Mouse (Mus musculus) lung, embryonic 16.5 days (tissue): ENCODE results near the gene Txndc2. TPM values are rescaled to one million over a fixed set of nuclear protein-coding genes. Genes with fewer than 3 reads are reported as not detected.

Experiments used
- ATAC-seq: fragments of 200-750 bp; cut with Nextera tagmentation; 2 replicates; pipeline ENCODE4 v1.8.0; 2017; ENCODE audit warnings: low read depth, mild to moderate bottlenecking, moderate library complexity
- H3K27ac ChIP-seq: fragments of 300-500 bp; sonication (generic); 2 replicates; pipeline ENCODE4 v1.5.1; 2014; ENCODE audit warnings: mild to moderate bottlenecking, control low read depth, low read length
- H3K27me3 ChIP-seq: fragments of 300-500 bp; sonication (generic); 2 replicates; pipeline ENCODE4 v1.6.1; 2014; ENCODE audit warnings: low read depth, low read length, mixed read lengths; ENCODE audit not compliant: control insufficient read depth, insufficient read depth
- H3K36me3 ChIP-seq: fragments of 300-500 bp; sonication (generic); 2 replicates; pipeline ENCODE4 v1.6.1; 2014; ENCODE audit warnings: low read length; ENCODE audit not compliant: control insufficient read depth, insufficient read depth
- H3K4me1 ChIP-seq: fragments of 300-500 bp; sonication (generic); replicated peaks from 2 replicates; pipeline ENCODE4 v1.6.1; 2014; ENCODE audit warnings: low read length, mixed read lengths; ENCODE audit not compliant: control insufficient read depth, insufficient read depth
- H3K4me2 ChIP-seq: fragments of 300-500 bp; sonication (generic); 2 replicates; pipeline ENCODE4 v1.6.1; 2014; ENCODE audit warnings: low read depth, low read length, control low read depth
- H3K4me3 ChIP-seq: fragments of 300-500 bp; sonication (generic); 2 replicates; pipeline ENCODE4 v1.5.1; 2014; ENCODE audit warnings: mild to moderate bottlenecking, low read length, control low read depth
- H3K9ac ChIP-seq: fragments of 300-500 bp; sonication (generic); 2 replicates; pipeline ENCODE4 v1.6.1; 2014; ENCODE audit warnings: low read length, control low read depth
- H3K9me3 ChIP-seq: fragments of 300-500 bp; sonication (generic); 2 replicates; pipeline ENCODE4 v1.6.1; 2016; ENCODE audit warnings: low read length; ENCODE audit not compliant: control insufficient read depth
- WGBS: fragments of 180-500 bp; shearing (Covaris S2); extraction: QIAGEN DNeasy Blood & Tissue Kit; methylation state at CpG from one replicate; pipeline ENCODE4 v1.1.7; 2014; 5-methylcytosine and 5-hydroxymethylcytosine counted together
- polyA plus RNA-seq: library from polyadenylated mRNA; unstranded; fragments of >200 nt; fragmentation: Nextera tagmentation; extraction: Ambion mirVana; gene quantifications from 2 replicates; pipeline ENCODE4 v1.2.1, GENCODE M21; 2015

Gene Txndc2
- polyA plus RNA-seq, 1 experiment from 2014 or later: not detected

- H3K36me3 ChIP-seq: 0 out of 2 replicates have a peak, but pooled peaks cover 3% of the 10 kb centered on the region
- no peak for ATAC-seq
- no peak overlapping the region for H3K27ac ChIP-seq
- WGBS: 63% methylated on average over 5 of the region's 5 CpGs
- H3K27me3 ChIP-seq: no peaks in the 10 kb centered on the region
- no peak overlapping the region for H3K9ac ChIP-seq
- H3K9me3 ChIP-seq: no peaks in the 10 kb centered on the region
- H3K4me1 ChIP-seq: peaks cover 45% of the 10 kb centered on the region
- no peak overlapping the region for H3K4me2 ChIP-seq
- H3K4me3 ChIP-seq: no peak overlapping the region
These were observed 33.2 kb downstream of the Txndc2 start for GRCm38 (mm10) chr17:65608743-65609142.

- no peak overlapping the region for H3K4me2 ChIP-seq
- ATAC-seq: no peak
- 0 out of 2 replicates have a peak, but pooled peaks cover 3% of the 10 kb centered on the region for H3K36me3 ChIP-seq
- 82% methylated on average over 2 of the region's 2 CpGs for WGBS
- no peak overlapping the region for H3K27ac ChIP-seq
- no peaks in the 10 kb centered on the region for H3K27me3 ChIP-seq
- no peak overlapping the region for H3K4me3 ChIP-seq
- no peak overlapping the region for H3K9ac ChIP-seq
- peaks cover 45% of the 10 kb centered on the region for H3K4me1 ChIP-seq
- no peaks in the 10 kb centered on the region for H3K9me3 ChIP-seq
These were observed 33.7 kb downstream of the Txndc2 start for GRCm38 (mm10) chr17:65608312-65608687.

GRCm38 (mm10) chr17:65607574-65608311 lies 34.2 kb downstream of the Txndc2 start:
- H3K9ac ChIP-seq: no peak overlapping the region
- no peak overlapping the region for H3K4me3 ChIP-seq
- 0 out of 2 replicates have a peak, but pooled peaks cover 3% of the 10 kb centered on the region for H3K36me3 ChIP-seq
- no peak for ATAC-seq
- H3K4me2 ChIP-seq: no peak overlapping the region
- 47% methylated on average over 7 of the region's 7 CpGs for WGBS
- peaks cover 45% of the 10 kb centered on the region for H3K4me1 ChIP-seq
- H3K27ac ChIP-seq: 0 out of 2 replicates have a peak overlapping the region, but pooled peaks have one; percentile 31
- H3K9me3 ChIP-seq: no peaks in the 10 kb centered on the region
- no peaks in the 10 kb centered on the region for H3K27me3 ChIP-seq

- H3K4me1 ChIP-seq: peaks cover 43% of the 10 kb centered on the region
- ATAC-seq: no peak
- H3K36me3 ChIP-seq: 0 out of 2 replicates have a peak, but pooled peaks cover 3% of the 10 kb centered on the region
- no peak overlapping the region for H3K4me2 ChIP-seq
- no peak overlapping the region for H3K27ac ChIP-seq
- H3K9me3 ChIP-seq: no peaks in the 10 kb centered on the region
- H3K4me3 ChIP-seq: no peak overlapping the region
- no peaks in the 10 kb centered on the region for H3K27me3 ChIP-seq
- WGBS: 82% methylated on average over 4 of the region's 4 CpGs
- no peak overlapping the region for H3K9ac ChIP-seq
These were observed 36.0 kb downstream of the Txndc2 start for GRCm38 (mm10) chr17:65606014-65606413.

- no peaks in the 10 kb centered on the region for H3K9me3 ChIP-seq
- ATAC-seq: no peak
- no peak overlapping the region for H3K27ac ChIP-seq
- no peak overlapping the region for H3K4me3 ChIP-seq
- no peak overlapping the region for H3K9ac ChIP-seq
- no peak overlapping the region for H3K4me2 ChIP-seq
- no peaks in the 10 kb centered on the region for H3K27me3 ChIP-seq
- H3K36me3 ChIP-seq: 0 out of 2 replicates have a peak, but pooled peaks cover 3% of the 10 kb centered on the region
- peaks cover 36% of the 10 kb centered on the region for H3K4me1 ChIP-seq
These were observed 37.1 kb downstream of the Txndc2 start for GRCm38 (mm10) chr17:65604892-65605291.

- Histone ChIP-seq H3K27me3 (no peaks in the 10 kb centered on the region), H3K36me3 (0 out of 2 replicates have a peak, but pooled peaks cover under 1% of the 10 kb centered on the region), H3K4me2 (no peak overlapping the region), H3K4me3 (no peak overlapping the region), H3K9ac (no peak overlapping the region), H3K27ac (no peak overlapping the region), H3K4me1 (peaks cover 32% of the 10 kb centered on the region), H3K9me3 (no peaks in the 10 kb centered on the region)
- no peak for ATAC-seq
These were observed 37.7 kb downstream of the Txndc2 start for GRCm38 (mm10) chr17:65604315-65604714.

GRCm38 (mm10) chr17:65597857-65598486 lies 44.0 kb downstream of the Txndc2 start:
- Histone ChIP-seq H3K36me3 (0 out of 2 replicates have a peak, but pooled peaks cover 2% of the 10 kb centered on the region), H3K4me1 (peaks cover 5% of the 10 kb centered on the region), H3K4me3 (no peak overlapping the region), H3K9me3 (no peaks in the 10 kb centered on the region), H3K4me2 (no peak overlapping the region), H3K9ac (no peak overlapping the region), H3K27me3 (no peaks in the 10 kb centered on the region), H3K27ac (no peak overlapping the region)
- WGBS: 67% methylated on average over 3 of the region's 3 CpGs
- ATAC-seq: no peak

- Histone ChIP-seq H3K9me3 (no peaks in the 10 kb centered on the region), H3K36me3 (peaks cover 7% of the 10 kb centered on the region), H3K4me3 (no peak overlapping the region), H3K9ac (no peak overlapping the region), H3K27me3 (no peaks in the 10 kb centered on the region), H3K27ac (no peak overlapping the region), H3K4me2 (no peak overlapping the region), H3K4me1 (peaks cover 5% of the 10 kb centered on the region)
- 92% methylated on average over 8 of the region's 8 CpGs for WGBS
- no peak for ATAC-seq
These were observed 47.3 kb downstream of the Txndc2 start for GRCm38 (mm10) chr17:65594687-65595086.
